Mouse (Mus musculus): ENCODE measurements around the gene Pgap3. TPM values are rescaled to one million over a fixed set of nuclear protein-coding genes. Genes with fewer than 3 reads are reported as not detected.

Gene Pgap3
- 6.3 and 9.5 TPM in 2 replicates for polyA plus RNA-seq (2014; fragmentation: Nextera tagmentation; extraction: Ambion mirVana)

DNA sequence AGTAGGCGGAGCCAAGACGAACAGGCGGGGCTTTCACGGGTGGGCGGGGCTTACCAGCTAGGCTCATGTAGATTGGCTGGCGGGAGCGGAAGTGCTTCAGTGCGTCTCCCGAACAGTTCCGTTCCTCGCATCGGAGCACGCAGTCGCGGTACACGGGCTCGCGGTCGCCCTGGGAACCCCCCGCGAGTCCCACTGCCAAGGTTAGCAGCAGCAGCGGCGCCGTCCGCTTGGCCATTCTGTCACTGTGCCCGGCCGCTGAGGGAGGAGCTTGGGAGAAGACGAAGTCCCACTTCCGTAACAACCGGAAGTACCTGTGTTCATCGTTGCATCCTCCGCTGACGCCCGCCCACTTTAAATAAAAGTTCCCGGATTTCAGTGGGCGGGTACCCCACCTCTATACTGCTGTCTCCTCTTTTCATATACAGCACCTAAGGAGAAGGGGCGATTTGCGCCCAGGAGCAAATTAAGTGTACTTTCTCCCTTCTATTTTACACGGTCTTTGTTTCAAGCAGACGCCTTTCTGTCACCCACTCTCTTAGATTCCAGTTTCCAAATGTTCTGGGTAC is at the start of gene Pgap3:
Gene Pgap3 (minus strand): TSS at position 330 of the 566 bp plus-strand sequence.
- WGBS: under 1% methylated on average over 40 of the region's 40 CpGs
- peaks cover 3% of the 10 kb centered on the region; the same call in 1 of the 2 replicates for H3K4me1 ChIP-seq (ENCODE audit: control insufficient read depth, insufficient read depth, low read length)

DNA sequence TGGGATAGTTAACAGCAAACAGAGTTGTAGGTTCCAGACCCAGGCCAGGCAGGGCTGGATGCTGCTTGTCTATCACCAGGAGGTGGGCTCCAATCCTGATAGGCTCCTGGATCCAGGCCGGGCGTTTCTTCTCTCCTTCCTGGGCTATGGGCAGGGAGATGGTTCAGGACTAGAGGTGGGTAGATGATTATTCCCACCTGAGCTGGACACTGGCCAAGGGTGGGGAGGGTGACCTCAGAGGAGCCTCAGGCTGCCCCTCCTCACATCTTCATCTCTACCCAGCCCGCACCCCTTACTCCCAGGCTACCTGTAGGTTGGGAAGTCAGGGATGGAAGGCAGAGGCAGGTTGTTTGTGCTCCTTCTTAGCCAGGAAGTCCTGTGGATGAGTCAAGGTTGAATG is 49.1 kb upstream of the Pgap3 start:
- Histone ChIP-seq H3K4me3 (ENCODE audit: low read depth, low read length) (no peak overlapping the region), H3K27me3 (ENCODE audit: control insufficient read depth, insufficient read depth, low read length) (peaks cover 14% of the 10 kb centered on the region; the same call in 1 of the 2 replicates), H3K4me1 (ENCODE audit: control insufficient read depth, insufficient read depth, low read length) (peaks cover 5% of the 10 kb centered on the region; the same call in 1 of the 2 replicates), H3K9me3 (ENCODE audit: control insufficient read depth, low read length) (no peaks in the 10 kb centered on the region), H3K4me2 (ENCODE audit: low read depth, severe bottlenecking) (no peak overlapping the region), H3K9ac (ENCODE audit: low read length) (no peak overlapping the region), H3K27ac (replicated peaks; ENCODE audit: low read depth, low read length) (no peak overlapping the region), H3K36me3 (ENCODE audit: control insufficient read depth, insufficient read depth, low read length) (no peaks in the 10 kb centered on the region)
- WGBS: 89% methylated on average over 3 of the region's 3 CpGs
- ATAC-seq (ENCODE audit: insufficient number of reproducible peaks, low FRiP score, low TSS enrichment, low read depth): no peak
- DNase-seq (ENCODE audit: low spot score): no peak

More for the DNA sequence above, at the start of gene Pgap3:
- Histone ChIP-seq H3K9me3 (ENCODE audit: control insufficient read depth, low read length) (no peaks in the 10 kb centered on the region), H3K36me3 (ENCODE audit: control insufficient read depth, insufficient read depth, low read length) (no peaks in the 10 kb centered on the region), H3K4me3 (ENCODE audit: low read depth, low read length) (peak within 1 kb of the TSS; percentile 59), H3K27ac (replicated peaks; ENCODE audit: low read depth, low read length) (peak within 1 kb of the TSS; percentile 94), H3K27me3 (ENCODE audit: control insufficient read depth, insufficient read depth, low read length) (no peaks in the 10 kb centered on the region), H3K9ac (ENCODE audit: low read length) (peak within 1 kb of the TSS; percentile 84), H3K4me2 (ENCODE audit: low read depth, severe bottlenecking) (peak within 1 kb of the TSS; percentile 68)
- peak; percentile 90 for DNase-seq (ENCODE audit: low spot score)
- peak; percentile 85 for ATAC-seq (ENCODE audit: insufficient number of reproducible peaks, low FRiP score, low TSS enrichment, low read depth)

DNA sequence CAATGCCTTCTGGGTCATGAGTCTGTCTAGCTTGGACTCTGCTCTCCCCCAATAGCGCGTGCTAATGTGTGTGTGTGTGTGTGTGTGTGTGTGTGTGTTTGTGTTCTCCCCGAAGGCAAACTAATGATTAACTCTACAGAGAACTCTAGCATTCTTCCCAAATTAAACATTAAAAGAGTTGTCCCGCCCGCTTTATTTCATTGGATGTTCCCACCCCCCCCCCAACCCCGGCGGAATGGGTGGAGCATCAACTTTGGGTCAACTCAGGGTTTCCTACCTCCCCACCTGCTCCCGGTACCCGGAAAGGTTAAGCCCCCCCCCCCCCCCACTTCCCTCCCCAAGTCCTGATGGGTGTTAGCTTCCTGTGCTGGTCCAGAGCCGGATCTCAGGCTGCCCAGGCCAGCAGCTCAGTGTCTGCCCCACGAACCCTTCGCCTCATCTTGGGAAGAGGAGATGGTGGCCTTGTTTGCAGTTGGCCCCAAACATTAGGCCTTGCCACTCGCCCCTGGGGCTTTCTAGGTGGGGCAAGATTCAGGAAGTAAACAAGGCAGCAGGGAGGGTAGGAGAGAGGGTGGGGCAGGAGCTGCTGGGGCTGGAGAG is 48.0 kb upstream of the Pgap3 start:
- H3K27me3 ChIP-seq (ENCODE audit: control insufficient read depth, insufficient read depth, low read length): peaks cover 14% of the 10 kb centered on the region; the same call in 1 of the 2 replicates
- 43% methylated on average over 13 of the region's 13 CpGs for WGBS
- H3K9ac ChIP-seq (ENCODE audit: low read length): no peak overlapping the region
- H3K9me3 ChIP-seq (ENCODE audit: control insufficient read depth, low read length): no peaks in the 10 kb centered on the region
- DNase-seq (ENCODE audit: low spot score): no peak
- no peak overlapping the region for H3K27ac ChIP-seq (replicated peaks; ENCODE audit: low read depth, low read length)
- H3K36me3 ChIP-seq (ENCODE audit: control insufficient read depth, insufficient read depth, low read length): no peaks in the 10 kb centered on the region
- ATAC-seq (ENCODE audit: insufficient number of reproducible peaks, low FRiP score, low TSS enrichment, low read depth): no peak
- H3K4me1 ChIP-seq (ENCODE audit: control insufficient read depth, insufficient read depth, low read length): peaks cover 5% of the 10 kb centered on the region; the same call in 1 of the 2 replicates
- H3K4me2 ChIP-seq (ENCODE audit: low read depth, severe bottlenecking): no peak overlapping the region; the same call in 1 of the 2 replicates
- no peak overlapping the region for H3K4me3 ChIP-seq (ENCODE audit: low read depth, low read length)

DNA sequence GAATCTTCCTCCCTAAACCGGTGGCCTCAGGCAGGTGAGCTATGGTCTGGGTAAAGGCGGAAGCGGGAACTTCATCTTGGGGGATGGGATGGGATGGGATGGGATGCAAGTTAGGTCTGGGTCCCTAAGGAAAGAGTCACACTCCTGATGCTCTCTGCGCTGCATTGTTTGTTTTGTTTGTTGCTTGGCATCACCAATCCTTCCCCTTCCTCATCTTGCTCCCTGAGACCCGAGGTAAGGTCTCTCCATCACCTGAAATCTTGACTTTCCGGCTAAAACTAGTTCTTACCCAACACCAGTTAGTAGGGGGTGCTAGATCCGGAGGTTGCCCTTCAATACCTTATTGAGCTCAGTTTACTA is 47.2 kb upstream of the Pgap3 start:
- no peak for DNase-seq (ENCODE audit: low spot score)
- Histone ChIP-seq H3K9me3 (ENCODE audit: control insufficient read depth, low read length) (no peaks in the 10 kb centered on the region), H3K9ac (ENCODE audit: low read length) (no peak overlapping the region), H3K27me3 (ENCODE audit: control insufficient read depth, insufficient read depth, low read length) (peaks cover 14% of the 10 kb centered on the region; the same call in 1 of the 2 replicates), H3K4me1 (ENCODE audit: control insufficient read depth, insufficient read depth, low read length) (peaks cover 5% of the 10 kb centered on the region; the same call in 1 of the 2 replicates), H3K4me3 (ENCODE audit: low read depth, low read length) (peak overlapping the region; percentile 17; the same call in 1 of the 2 replicates), H3K36me3 (ENCODE audit: control insufficient read depth, insufficient read depth, low read length) (no peaks in the 10 kb centered on the region), H3K27ac (replicated peaks; ENCODE audit: low read depth, low read length) (no peak overlapping the region), H3K4me2 (ENCODE audit: low read depth, severe bottlenecking) (no peak overlapping the region; the same call in 1 of the 2 replicates)
- no peak for ATAC-seq (ENCODE audit: insufficient number of reproducible peaks, low FRiP score, low TSS enrichment, low read depth)
- WGBS: 14% methylated on average over 7 of the region's 7 CpGs

DNA sequence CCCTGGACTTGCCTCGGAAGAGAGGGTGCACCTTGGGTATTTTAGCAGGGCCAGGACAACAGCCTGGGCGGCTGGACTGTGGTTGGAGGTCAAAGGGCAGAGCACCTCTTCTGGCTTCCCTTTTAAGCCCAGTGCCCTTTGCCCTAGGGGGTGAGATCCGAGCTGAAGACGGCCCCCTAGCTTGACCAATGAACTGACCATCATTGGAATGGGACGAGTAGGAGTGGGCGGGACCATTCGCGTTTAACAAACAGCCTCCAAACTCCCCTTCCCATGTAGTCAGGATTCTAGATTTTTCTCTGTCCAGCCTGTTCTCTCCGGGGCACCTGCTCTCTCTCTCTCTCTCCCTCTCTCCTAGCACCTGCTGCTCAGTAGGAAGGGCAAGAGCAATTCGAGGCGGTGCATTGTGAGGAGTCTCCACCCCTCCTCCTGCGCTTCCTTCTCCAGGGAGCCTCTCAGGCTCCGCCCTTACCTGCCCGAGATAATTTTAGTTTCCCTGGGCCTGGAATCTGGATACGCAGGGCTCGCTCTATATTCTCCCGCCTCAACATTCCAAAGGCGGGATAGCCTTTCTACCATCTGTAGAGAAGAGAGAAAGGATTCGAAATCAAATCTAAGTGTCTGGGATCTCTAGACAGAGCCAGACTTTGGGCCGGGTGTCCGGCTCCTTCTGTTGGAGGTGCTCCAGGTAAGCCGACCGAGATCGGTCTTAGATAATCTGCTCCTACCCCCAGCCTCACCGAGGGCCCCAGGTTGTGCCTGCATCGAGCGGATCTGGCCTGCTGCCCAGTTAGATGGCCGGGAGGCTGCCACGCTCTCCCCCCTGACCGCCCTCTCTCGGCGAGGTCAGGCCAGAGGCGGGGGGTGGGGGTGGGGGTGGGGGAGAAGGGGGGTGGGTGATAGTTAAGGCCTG is 46.5 kb upstream of the Pgap3 start:
- DNase-seq (ENCODE audit: low spot score) (no peak), ATAC-seq (ENCODE audit: insufficient number of reproducible peaks, low FRiP score, low TSS enrichment, low read depth) (no peak)
- WGBS: 3% methylated on average over 33 of the region's 33 CpGs
- no peaks in the 10 kb centered on the region for H3K9me3 ChIP-seq (ENCODE audit: control insufficient read depth, low read length)
- no peak overlapping the region for H3K27ac ChIP-seq (replicated peaks; ENCODE audit: low read depth, low read length)
- H3K27me3 ChIP-seq (ENCODE audit: control insufficient read depth, insufficient read depth, low read length): peaks cover 14% of the 10 kb centered on the region; the same call in 1 of the 2 replicates
- H3K4me1 ChIP-seq (ENCODE audit: control insufficient read depth, insufficient read depth, low read length): peaks cover 5% of the 10 kb centered on the region; the same call in 1 of the 2 replicates
- peak overlapping the region; percentile 17; the same call in 1 of the 2 replicates for H3K4me3 ChIP-seq (ENCODE audit: low read depth, low read length)
- 0 out of 2 replicates have a peak overlapping the region, but pooled peaks have one; percentile 3 for H3K9ac ChIP-seq (ENCODE audit: low read length)
- no peak overlapping the region; the same call in 1 of the 2 replicates for H3K4me2 ChIP-seq (ENCODE audit: low read depth, severe bottlenecking)
- H3K36me3 ChIP-seq (ENCODE audit: control insufficient read depth, insufficient read depth, low read length): no peaks in the 10 kb centered on the region

DNA sequence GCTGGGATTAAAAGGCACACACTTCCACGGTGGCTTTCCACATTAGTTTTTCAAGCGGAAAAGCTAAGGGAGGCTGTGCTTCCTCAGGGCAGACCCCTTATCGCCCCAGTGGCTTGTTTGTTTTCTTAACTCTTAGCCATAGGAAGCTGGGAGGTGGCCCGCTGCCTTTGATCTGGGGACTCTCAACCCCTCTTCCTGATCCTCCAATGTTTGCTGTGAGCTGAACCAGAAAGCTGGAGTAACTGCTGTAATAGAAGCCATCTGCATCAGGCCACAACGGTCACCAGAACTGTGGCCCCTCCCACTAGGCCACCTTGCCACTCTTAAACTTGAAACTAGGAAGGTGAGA is 45.9 kb upstream of the Pgap3 start, which contains the start of gene Grb7:
Gene Grb7 (plus strand): TSS at position 182 of the 349 bp plus-strand sequence.
- peaks cover 5% of the 10 kb centered on the region; the same call in 1 of the 2 replicates for H3K4me1 ChIP-seq (ENCODE audit: control insufficient read depth, insufficient read depth, low read length)
- 0 out of 2 replicates have a peak within 1 kb of the TSS, but pooled peaks have one; percentile 3 for H3K9ac ChIP-seq (ENCODE audit: low read length)
- 2% methylated on average over 5 of the region's 5 CpGs for WGBS
- H3K36me3 ChIP-seq (ENCODE audit: control insufficient read depth, insufficient read depth, low read length): no peaks in the 10 kb centered on the region
- H3K4me2 ChIP-seq (ENCODE audit: low read depth, severe bottlenecking): no peak within 1 kb of the TSS; the same call in 1 of the 2 replicates
- H3K27me3 ChIP-seq (ENCODE audit: control insufficient read depth, insufficient read depth, low read length): peaks cover 14% of the 10 kb centered on the region; the same call in 1 of the 2 replicates
- no peaks in the 10 kb centered on the region for H3K9me3 ChIP-seq (ENCODE audit: control insufficient read depth, low read length)
- H3K27ac ChIP-seq (replicated peaks; ENCODE audit: low read depth, low read length): no peak within 1 kb of the TSS
- peak within 1 kb of the TSS; percentile 17; the same call in 1 of the 2 replicates for H3K4me3 ChIP-seq (ENCODE audit: low read depth, low read length)
- DNase-seq (ENCODE audit: low spot score) (no peak), ATAC-seq (ENCODE audit: insufficient number of reproducible peaks, low FRiP score, low TSS enrichment, low read depth) (no peak)

DNA sequence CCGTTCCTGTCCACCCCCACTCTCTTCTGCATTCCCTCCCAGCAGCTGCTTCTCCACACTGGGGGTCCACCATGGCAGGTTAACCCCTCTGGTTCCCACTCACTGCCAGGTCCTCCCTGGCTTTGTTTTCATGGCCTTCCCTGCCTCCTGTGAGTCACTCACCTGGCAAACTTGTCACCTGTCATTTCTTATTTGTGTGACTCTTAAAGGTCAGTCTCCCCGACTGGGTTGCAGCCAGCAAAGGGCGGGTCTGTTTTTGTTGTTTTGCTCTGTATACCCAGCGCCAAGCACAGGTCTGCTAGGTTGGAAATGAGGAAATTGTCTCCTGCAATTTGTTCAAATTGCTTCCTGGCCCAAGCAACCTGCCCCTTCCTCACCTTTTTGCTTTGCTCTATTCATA is 45.4 kb upstream of the Pgap3 start:
- H3K9me3 ChIP-seq (ENCODE audit: control insufficient read depth, low read length): no peaks in the 10 kb centered on the region
- 40% methylated on average over 4 of the region's 4 CpGs for WGBS
- H3K27ac ChIP-seq (replicated peaks; ENCODE audit: low read depth, low read length): no peak overlapping the region
- DNase-seq (ENCODE audit: low spot score) (no peak), ATAC-seq (ENCODE audit: insufficient number of reproducible peaks, low FRiP score, low TSS enrichment, low read depth) (no peak)
- H3K9ac ChIP-seq (ENCODE audit: low read length): no peak overlapping the region
- H3K27me3 ChIP-seq (ENCODE audit: control insufficient read depth, insufficient read depth, low read length): peaks cover 14% of the 10 kb centered on the region; the same call in 1 of the 2 replicates
- H3K4me2 ChIP-seq (ENCODE audit: low read depth, severe bottlenecking): no peak overlapping the region
- no peak overlapping the region for H3K4me3 ChIP-seq (ENCODE audit: low read depth, low read length)
- no peaks in the 10 kb centered on the region for H3K36me3 ChIP-seq (ENCODE audit: control insufficient read depth, insufficient read depth, low read length)
- H3K4me1 ChIP-seq (ENCODE audit: control insufficient read depth, insufficient read depth, low read length): peaks cover 5% of the 10 kb centered on the region; the same call in 1 of the 2 replicates

DNA sequence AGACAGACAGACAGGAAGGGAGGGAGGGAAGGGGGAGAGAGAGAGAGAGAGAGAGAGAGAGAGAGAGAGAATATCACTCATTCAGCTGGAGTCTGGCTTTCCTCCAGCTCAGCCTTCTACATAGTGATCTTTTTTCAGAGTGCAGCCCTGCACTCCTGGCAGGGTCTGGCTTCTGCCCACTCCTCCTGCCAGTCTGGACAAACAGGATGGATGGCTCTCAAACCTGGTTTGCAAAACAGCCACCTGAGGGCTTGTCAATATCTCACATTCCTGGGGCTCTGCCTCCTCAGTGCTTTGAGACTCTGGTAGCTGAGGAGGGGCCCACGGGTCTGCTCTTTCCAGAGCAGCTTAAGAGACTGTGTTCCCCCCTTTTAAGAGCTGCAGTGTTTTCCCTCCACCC is 44.9 kb upstream of the Pgap3 start:
- Histone ChIP-seq H3K9me3 (ENCODE audit: control insufficient read depth, low read length) (no peaks in the 10 kb centered on the region), H3K9ac (ENCODE audit: low read length) (no peak overlapping the region), H3K4me3 (ENCODE audit: low read depth, low read length) (no peak overlapping the region), H3K4me2 (ENCODE audit: low read depth, severe bottlenecking) (no peak overlapping the region), H3K27me3 (ENCODE audit: control insufficient read depth, insufficient read depth, low read length) (peaks cover 14% of the 10 kb centered on the region; the same call in 1 of the 2 replicates), H3K4me1 (ENCODE audit: control insufficient read depth, insufficient read depth, low read length) (peaks cover 5% of the 10 kb centered on the region; the same call in 1 of the 2 replicates), H3K36me3 (ENCODE audit: control insufficient read depth, insufficient read depth, low read length) (no peaks in the 10 kb centered on the region), H3K27ac (replicated peaks; ENCODE audit: low read depth, low read length) (no peak overlapping the region)
- 22% methylated on average over 1 of the region's 1 CpGs for WGBS
- no peak for ATAC-seq (ENCODE audit: insufficient number of reproducible peaks, low FRiP score, low TSS enrichment, low read depth)
- no peak for DNase-seq (ENCODE audit: low spot score)
